Mouse (Mus musculus): ENCODE measurements around the gene Ncoa7. TPM values are rescaled to one million over a fixed set of nuclear protein-coding genes. Genes with fewer than 3 reads are reported as not detected.
A peak's percentile ranks its signal among the peaks of the same experiment; 100 is the strongest.
"Not testable (repeated sequence)": the region's sequence is repeated elsewhere in the genome, so short reads cannot be mapped to it uniquely, and the experiment has no call there.

Ncoa7 gene
- polyA plus RNA-seq, 1 experiment from 2014 or later: 9.4 TPM

GRCm38 (mm10) chr10:30660564-30661328 lies 142.4 kb downstream of the Ncoa7 start:
- WGBS: 87% methylated on average over 6 of the region's 6 CpGs
- Histone ChIP-seq H3K9me3 (ENCODE audit: control insufficient read depth, low read length) (no peaks in the 10 kb centered on the region), H3K4me2 (ENCODE audit: low read depth, low read length) (no peak overlapping the region), H3K36me3 (ENCODE audit: control insufficient read depth, insufficient read depth, low read length) (no peaks in the 10 kb centered on the region), H3K27ac (ENCODE audit: low read length) (no peak overlapping the region), H3K4me1 (ENCODE audit: control insufficient read depth, insufficient read depth, low read length) (no peaks in the 10 kb centered on the region; the same call in 1 of the 2 replicates), H3K27me3 (replicated peaks; ENCODE audit: control insufficient read depth, insufficient read depth, low read length) (no peaks in the 10 kb centered on the region), H3K4me3 (ENCODE audit: low read length) (no peak overlapping the region), H3K9ac (ENCODE audit: low read depth, low read length) (no peak overlapping the region)
- no peak for ATAC-seq

- H3K9me3 ChIP-seq (ENCODE audit: control insufficient read depth, low read length): no peaks in the 10 kb centered on the region
- H3K36me3 ChIP-seq (ENCODE audit: control insufficient read depth, insufficient read depth, low read length): no peaks in the 10 kb centered on the region
- peak overlapping the region; percentile 9; the same call in 1 of the 2 replicates for H3K27ac ChIP-seq (ENCODE audit: low read length)
- peak overlapping the region; percentile 40 for H3K4me3 ChIP-seq (ENCODE audit: low read length)
- H3K4me1 ChIP-seq (ENCODE audit: control insufficient read depth, insufficient read depth, low read length): peaks cover 4% of the 10 kb centered on the region; the same call in 1 of the 2 replicates
- peak overlapping the region; percentile 60 for H3K9ac ChIP-seq (ENCODE audit: low read depth, low read length)
- peak overlapping the region; percentile 55 for H3K4me2 ChIP-seq (ENCODE audit: low read depth, low read length)
- WGBS: 9% methylated on average over 5 of the region's 5 CpGs
- ATAC-seq: peak; percentile 79
- H3K27me3 ChIP-seq (replicated peaks; ENCODE audit: control insufficient read depth, insufficient read depth, low read length): no peaks in the 10 kb centered on the region
Measured at GRCm38 (mm10) chr10:30655655-30656054, 147.5 kb downstream of the Ncoa7 start.

GRCm38 (mm10) chr10:30647681-30648080 lies 155.4 kb downstream of the Ncoa7 start:
- no peaks in the 10 kb centered on the region for H3K27me3 ChIP-seq (replicated peaks; ENCODE audit: control insufficient read depth, insufficient read depth, low read length)
- no peaks in the 10 kb centered on the region for H3K9me3 ChIP-seq (ENCODE audit: control insufficient read depth, low read length)
- H3K4me1 ChIP-seq (ENCODE audit: control insufficient read depth, insufficient read depth, low read length): no peaks in the 10 kb centered on the region
- no peak overlapping the region for H3K4me2 ChIP-seq (ENCODE audit: low read depth, low read length)
- WGBS: 57% methylated on average over 2 of the region's 2 CpGs
- no peak for ATAC-seq
- H3K4me3 ChIP-seq (ENCODE audit: low read length): no peak overlapping the region
- H3K9ac ChIP-seq (ENCODE audit: low read depth, low read length): no peak overlapping the region
- H3K27ac ChIP-seq (ENCODE audit: low read length): no peak overlapping the region
- 0 out of 2 replicates have a peak, but pooled peaks cover 2% of the 10 kb centered on the region for H3K36me3 ChIP-seq (ENCODE audit: control insufficient read depth, insufficient read depth, low read length)

DNA sequence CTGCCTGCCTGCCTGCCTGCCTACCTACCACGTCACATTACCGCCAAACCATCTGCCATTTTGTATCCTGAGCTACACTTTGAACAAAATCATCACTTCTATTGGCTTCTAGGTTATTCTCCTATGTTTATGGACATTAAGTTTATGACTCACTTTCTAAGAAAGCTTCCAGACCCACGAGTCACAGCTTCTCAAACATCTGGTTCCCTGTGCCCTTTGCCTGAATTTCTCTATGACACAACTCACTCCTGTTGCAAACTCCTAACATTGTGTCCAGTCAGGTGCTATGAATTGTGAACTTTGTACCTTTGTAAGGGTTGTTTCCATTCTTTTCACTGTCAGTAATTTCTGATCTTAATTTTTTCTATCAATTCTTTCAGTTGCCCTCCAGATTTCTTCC lies 164.9 kb downstream of the Ncoa7 start:
- WGBS: 69% methylated on average over 3 of the region's 3 CpGs
- no peaks in the 10 kb centered on the region for H3K27me3 ChIP-seq (replicated peaks; ENCODE audit: control insufficient read depth, insufficient read depth, low read length)
- no peaks in the 10 kb centered on the region for H3K4me1 ChIP-seq (ENCODE audit: control insufficient read depth, insufficient read depth, low read length)
- H3K4me2 ChIP-seq (ENCODE audit: low read depth, low read length): no peak overlapping the region
- no peak for ATAC-seq
- no peak overlapping the region for H3K27ac ChIP-seq (ENCODE audit: low read length)
- no peak overlapping the region for H3K9ac ChIP-seq (ENCODE audit: low read depth, low read length)
- no peak overlapping the region for H3K4me3 ChIP-seq (ENCODE audit: low read length)
- no peaks in the 10 kb centered on the region for H3K9me3 ChIP-seq (ENCODE audit: control insufficient read depth, low read length)
- no peaks in the 10 kb centered on the region for H3K36me3 ChIP-seq (ENCODE audit: control insufficient read depth, insufficient read depth, low read length)

GRCm38 (mm10) chr10:30636474-30637154 lies 166.5 kb downstream of the Ncoa7 start:
- not testable (repeated sequence) for H3K4me3 ChIP-seq (ENCODE audit: low read length); H3K27ac ChIP-seq (ENCODE audit: low read length); H3K27me3 ChIP-seq (replicated peaks; ENCODE audit: control insufficient read depth, insufficient read depth, low read length); H3K4me2 ChIP-seq (ENCODE audit: low read depth, low read length); H3K36me3 ChIP-seq (ENCODE audit: control insufficient read depth, insufficient read depth, low read length); H3K9ac ChIP-seq (ENCODE audit: low read depth, low read length); H3K9me3 ChIP-seq (ENCODE audit: control insufficient read depth, low read length); H3K4me1 ChIP-seq (ENCODE audit: control insufficient read depth, insufficient read depth, low read length)
- WGBS: 67% methylated on average over 1 of the region's 1 CpGs
- ATAC-seq: peak; percentile 76

DNA sequence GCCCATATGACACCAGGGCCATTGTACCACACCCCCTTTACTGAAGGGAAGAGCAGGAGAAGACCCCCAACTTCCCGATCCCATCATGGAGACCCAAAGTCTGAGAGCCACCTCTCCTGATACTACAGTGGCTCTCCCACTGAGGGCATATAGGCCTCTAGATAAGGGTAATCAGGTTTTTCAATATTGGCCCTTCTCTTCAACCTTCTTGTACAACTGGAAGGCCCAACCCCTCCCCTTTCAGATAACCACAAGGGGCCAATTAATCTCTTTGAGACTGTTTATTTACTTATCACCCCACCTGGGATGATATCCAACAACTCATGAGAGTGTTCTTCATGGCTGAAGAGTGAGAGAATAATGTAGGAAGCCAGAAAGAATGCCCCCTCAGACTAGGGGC lies 170.4 kb downstream of the Ncoa7 start:
- Histone ChIP-seq H3K27ac (ENCODE audit: low read length) (no peak overlapping the region), H3K9me3 (ENCODE audit: control insufficient read depth, low read length) (no peaks in the 10 kb centered on the region), H3K4me1 (ENCODE audit: control insufficient read depth, insufficient read depth, low read length) (no peaks in the 10 kb centered on the region), H3K27me3 (replicated peaks; ENCODE audit: control insufficient read depth, insufficient read depth, low read length) (no peaks in the 10 kb centered on the region), H3K4me2 (ENCODE audit: low read depth, low read length) (no peak overlapping the region), H3K36me3 (ENCODE audit: control insufficient read depth, insufficient read depth, low read length) (no peaks in the 10 kb centered on the region), H3K4me3 (ENCODE audit: low read length) (no peak overlapping the region), H3K9ac (ENCODE audit: low read depth, low read length) (no peak overlapping the region)
- ATAC-seq: peak; percentile 42; the same call in 1 of the 2 replicates
- WGBS: 82% methylated on average over 1 of the region's 1 CpGs

DNA sequence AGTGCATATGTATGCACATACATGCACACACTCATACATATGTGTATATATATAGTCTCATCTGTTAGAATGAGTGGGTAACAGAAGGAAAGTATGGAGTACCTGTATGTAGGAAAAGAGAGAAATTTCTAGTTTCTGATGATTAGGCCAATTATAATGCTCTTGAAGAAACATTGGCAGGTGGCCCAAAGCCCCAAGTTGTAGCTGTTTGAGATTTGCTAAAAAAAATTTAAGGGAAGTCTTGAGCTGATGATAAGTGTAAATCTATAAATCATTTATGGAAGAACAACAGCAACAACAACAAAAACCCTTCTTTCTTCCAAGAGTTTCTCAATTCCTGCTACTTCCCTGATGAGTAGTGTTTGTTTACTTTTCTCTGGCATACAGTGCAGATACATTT lies 173.1 kb downstream of the Ncoa7 start:
- H3K9me3 ChIP-seq (ENCODE audit: control insufficient read depth, low read length): no peaks in the 10 kb centered on the region
- H3K4me1 ChIP-seq (ENCODE audit: control insufficient read depth, insufficient read depth, low read length): no peaks in the 10 kb centered on the region
- no peaks in the 10 kb centered on the region for H3K36me3 ChIP-seq (ENCODE audit: control insufficient read depth, insufficient read depth, low read length)
- ATAC-seq: no peak
- no peak overlapping the region for H3K27ac ChIP-seq (ENCODE audit: low read length)
- no peak overlapping the region for H3K4me3 ChIP-seq (ENCODE audit: low read length)
- no peak overlapping the region for H3K9ac ChIP-seq (ENCODE audit: low read depth, low read length)
- H3K27me3 ChIP-seq (replicated peaks; ENCODE audit: control insufficient read depth, insufficient read depth, low read length): no peaks in the 10 kb centered on the region
- no peak overlapping the region for H3K4me2 ChIP-seq (ENCODE audit: low read depth, low read length)

- Histone ChIP-seq H3K27me3 (replicated peaks; ENCODE audit: control insufficient read depth, insufficient read depth, low read length) (no peaks in the 10 kb centered on the region), H3K36me3 (ENCODE audit: control insufficient read depth, insufficient read depth, low read length) (no peaks in the 10 kb centered on the region), H3K9me3 (ENCODE audit: control insufficient read depth, low read length) (no peaks in the 10 kb centered on the region), H3K4me3 (ENCODE audit: low read length) (no peak within 1 kb of the TSS), H3K27ac (ENCODE audit: low read length) (no peak within 1 kb of the TSS), H3K9ac (ENCODE audit: low read depth, low read length) (no peak within 1 kb of the TSS), H3K4me1 (ENCODE audit: control insufficient read depth, insufficient read depth, low read length) (no peaks in the 10 kb centered on the region), H3K4me2 (ENCODE audit: low read depth, low read length) (no peak within 1 kb of the TSS)
- 84% methylated on average over 3 of the region's 3 CpGs for WGBS
- ATAC-seq: no peak
Measured at GRCm38 (mm10) chr10:30629513-30629912, 173.6 kb downstream of the Ncoa7 start, which contains the start of gene Hint3. Gene Hint3 (minus strand): TSS chr10:30629632.

- H3K27ac ChIP-seq (ENCODE audit: low read length); H3K4me2 ChIP-seq (ENCODE audit: low read depth, low read length); H3K4me1 ChIP-seq (ENCODE audit: control insufficient read depth, insufficient read depth, low read length); H3K27me3 ChIP-seq (replicated peaks; ENCODE audit: control insufficient read depth, insufficient read depth, low read length); H3K9me3 ChIP-seq (ENCODE audit: control insufficient read depth, low read length); ATAC-seq; H3K9ac ChIP-seq (ENCODE audit: low read depth, low read length); H3K36me3 ChIP-seq (ENCODE audit: control insufficient read depth, insufficient read depth, low read length); H3K4me3 ChIP-seq (ENCODE audit: low read length): not testable (repeated sequence)
- 91% methylated on average over 11 of the region's 11 CpGs for WGBS
Measured at GRCm38 (mm10) chr10:30628444-30628843, 174.7 kb downstream of the Ncoa7 start.
